Mouse (Mus musculus): ENCODE results near the gene Plxnd1.

DNA sequence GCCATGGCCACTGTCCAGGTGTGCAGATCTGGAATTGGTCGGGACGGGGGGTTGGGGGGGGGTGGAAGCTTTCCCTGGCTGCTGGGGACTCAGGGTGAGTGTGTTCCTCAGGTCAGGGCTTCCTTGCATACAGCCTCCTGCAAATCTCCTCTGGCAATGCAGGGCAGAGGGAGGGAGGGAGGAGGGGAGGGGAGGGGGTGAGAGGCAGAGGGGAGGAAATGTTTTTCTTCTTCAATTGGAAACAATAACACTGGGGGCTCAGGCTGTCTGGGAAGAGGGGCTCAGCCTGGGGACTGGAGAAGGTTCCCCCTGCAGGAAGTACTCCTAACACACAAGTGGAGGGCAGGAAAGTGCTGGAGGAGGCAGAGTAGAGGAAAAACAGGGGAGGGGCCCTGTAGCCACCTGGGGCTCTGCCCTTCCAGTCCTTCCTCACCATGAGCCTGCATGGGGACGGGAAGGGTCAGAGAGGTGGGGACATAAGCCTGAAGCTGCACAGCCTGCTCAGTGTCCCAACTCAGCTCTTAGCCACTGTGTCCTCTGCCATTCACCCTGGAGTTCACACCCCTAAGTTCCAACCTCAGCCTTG is 3.0 kb upstream of the Plxnd1 start:
- no peak for TF ChIP-seq CTCF (IDR thresholded peaks at IDR 0.05; ENCODE audit: borderline replicate concordance, insufficient read depth, low read depth, low read length)
- TF ChIP-seq POLR2A (IDR thresholded peaks at IDR 0.05; ENCODE audit: borderline replicate concordance, insufficient read depth, low read length) = no peak

Measured in cerebellum, adult 2 months (tissue).